Mouse (Mus musculus) bone marrow macrophage, adult 2 months (primary cell): ENCODE results near the gene Xkr7. TPM values are rescaled to one million over a fixed set of nuclear protein-coding genes. Genes with fewer than 3 reads are reported as not detected.
A peak's percentile ranks its signal among the peaks of the same experiment; 100 is the strongest.

Experiments used
- H3K27ac ChIP-seq: 2 replicates; pipeline ENCODE4 v1.5.1; 2012; ENCODE audit warnings: low read depth, low read length; ENCODE audit not compliant: insufficient read depth
- H3K4me1 ChIP-seq: 2 replicates; pipeline ENCODE4 v1.6.1; 2012; ENCODE audit warnings: low read length; ENCODE audit not compliant: control insufficient read depth, insufficient read depth
- H3K4me3 ChIP-seq: 2 replicates; pipeline ENCODE4 v1.5.1; 2012; ENCODE audit warnings: mild to moderate bottlenecking, low read length, moderate library complexity; ENCODE audit not compliant: insufficient read depth
- CTCF ChIP-seq: IDR thresholded peaks from 2 replicates; pipeline ENCODE4 v1.5.1; 2012; ENCODE audit warnings: low read depth, mild to moderate bottlenecking, low read length, moderate library complexity
- POLR2A ChIP-seq: IDR thresholded peaks from 2 replicates; pipeline ENCODE4 v1.6.1; 2012; ENCODE audit warnings: mild to moderate bottlenecking, low read depth, low read length, borderline replicate concordance
- polyA plus RNA-seq: library from polyadenylated mRNA; stranded (reverse); fragments of >200 nt; gene quantifications from 2 replicates; pipeline ENCODE4 v1.2.4, GENCODE M21; 2012; ENCODE audit not compliant: missing spikeins, insufficient read depth, insufficient read length

Gene Xkr7
- polyA plus RNA-seq, 1 experiment, result not detected

DNA sequence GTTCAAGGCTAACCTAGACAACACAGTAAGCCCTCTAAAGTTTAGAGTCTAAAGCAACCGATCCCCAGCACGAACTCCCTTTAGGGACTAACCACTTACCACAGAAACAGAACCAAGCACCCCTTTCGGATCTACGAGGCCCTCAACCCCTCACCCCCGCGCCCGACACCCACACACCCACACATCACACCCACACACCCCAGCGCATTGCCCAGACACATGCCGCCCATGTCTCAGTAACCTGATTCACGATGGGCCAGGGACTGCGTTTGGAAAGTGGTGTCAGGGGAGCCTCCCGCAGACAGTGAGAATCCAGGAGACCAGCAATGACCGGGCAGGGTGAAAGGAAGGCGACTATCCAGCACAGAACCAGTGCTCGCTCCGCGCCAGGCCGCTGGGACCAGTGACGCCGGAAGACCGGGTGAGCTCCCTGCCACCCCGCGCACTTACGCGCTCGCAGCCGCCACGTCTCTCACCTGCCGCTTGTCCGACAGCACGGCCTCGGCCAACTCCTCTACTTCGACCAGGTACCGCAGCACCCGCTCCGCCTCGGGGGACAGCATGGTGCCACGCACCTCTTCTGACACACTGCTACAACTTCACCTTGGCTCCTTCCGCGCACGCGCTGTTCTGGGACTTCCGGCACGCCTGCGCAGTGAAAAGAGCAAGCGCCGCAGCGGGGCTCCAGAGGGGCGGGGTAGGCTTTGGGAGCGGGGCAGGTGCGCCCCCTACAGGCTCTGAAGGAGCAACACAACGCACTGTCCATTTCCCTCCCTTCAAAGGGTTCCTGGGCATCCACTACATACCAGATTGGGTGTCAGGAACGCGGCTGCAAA lies 16.7 kb upstream of the Xkr7 start, which contains the start of gene Pdrg1:
Gene Pdrg1, minus strand, starts transcription at position 670 of the 836 bp plus-strand sequence.
- Histone ChIP-seq H3K4me3 (peak within 1 kb of the TSS; percentile 99), H3K4me1 (peaks cover 5% of the 10 kb centered on the region; the same call in 1 of the 2 replicates), H3K27ac (no peak within 1 kb of the TSS)
- TF ChIP-seq POLR2A, result no peak
- TF ChIP-seq CTCF, result peak; percentile 62

DNA sequence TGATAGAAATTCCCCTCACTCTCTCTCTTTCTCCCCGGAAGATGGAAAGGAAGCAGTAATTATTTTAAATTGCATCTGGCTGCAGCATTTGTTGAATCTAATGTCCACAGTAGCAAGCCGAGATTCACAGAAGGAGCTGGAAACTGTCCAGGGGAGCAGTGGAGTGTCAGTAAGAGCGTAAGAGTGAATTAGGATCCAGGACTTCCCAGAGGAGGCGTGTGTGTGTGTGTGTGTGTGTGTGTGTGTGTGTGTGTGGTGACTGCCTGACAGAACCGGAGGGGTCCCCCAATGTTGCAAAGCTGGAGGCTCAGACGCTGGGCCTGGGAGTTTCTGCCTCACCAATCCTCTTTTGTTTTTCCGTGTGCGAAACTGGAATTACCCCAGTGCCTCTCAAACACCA lies 15.8 kb upstream of the Xkr7 start:
- TF ChIP-seq POLR2A (no peak), CTCF (no peak)
- H3K4me1 ChIP-seq, result peaks cover 5% of the 10 kb centered on the region; the same call in 1 of the 2 replicates
- no peak overlapping the region for H3K27ac ChIP-seq
- H3K4me3 ChIP-seq, result no peak overlapping the region

DNA sequence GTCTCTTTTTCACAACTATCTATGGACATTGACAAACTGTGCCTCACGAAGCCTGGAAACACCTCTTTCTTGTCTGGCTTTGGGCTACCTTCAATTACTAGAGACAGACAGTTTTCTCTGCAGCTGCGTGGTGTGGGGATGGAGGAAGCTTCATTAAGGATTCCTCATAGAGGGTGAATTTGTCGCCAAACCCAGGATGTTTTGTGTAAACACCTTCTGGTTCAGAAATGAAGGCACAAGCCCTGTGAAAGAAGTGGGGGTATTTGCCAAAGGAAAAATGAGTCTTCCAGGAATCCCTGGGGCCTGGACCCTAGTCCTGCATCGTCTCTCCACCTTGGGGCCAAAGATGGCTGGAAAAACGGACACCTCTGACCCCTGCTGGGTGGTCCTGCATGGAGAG lies 14.9 kb upstream of the Xkr7 start:
- Histone ChIP-seq H3K27ac (no peak overlapping the region), H3K4me3 (no peak overlapping the region), H3K4me1 (peaks cover 5% of the 10 kb centered on the region; the same call in 1 of the 2 replicates)
- TF ChIP-seq CTCF (no peak), POLR2A (no peak)

DNA sequence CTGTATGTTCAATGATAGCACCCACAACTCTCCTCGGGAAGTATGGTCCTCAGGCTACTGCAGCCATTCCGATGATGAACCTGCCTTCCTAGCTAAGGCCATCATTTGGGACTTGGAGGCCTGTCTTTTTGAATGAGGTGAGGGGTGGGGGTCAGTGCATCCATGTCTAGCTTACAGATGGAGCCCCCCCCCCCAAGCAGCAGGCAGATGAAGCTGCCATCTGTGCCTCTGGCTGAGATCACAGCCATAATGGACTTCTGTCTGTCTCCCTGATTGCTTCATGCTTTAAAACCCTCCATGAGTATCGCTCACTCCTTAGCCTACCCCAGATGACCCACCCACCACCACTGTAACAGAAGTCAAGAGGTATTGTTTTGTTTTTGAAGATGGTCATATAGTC lies 12.3 kb upstream of the Xkr7 start:
- Histone ChIP-seq H3K4me1 (no peaks in the 10 kb centered on the region), H3K4me3 (no peak overlapping the region), H3K27ac (no peak overlapping the region)
- TF ChIP-seq CTCF (no peak), POLR2A (no peak)

DNA sequence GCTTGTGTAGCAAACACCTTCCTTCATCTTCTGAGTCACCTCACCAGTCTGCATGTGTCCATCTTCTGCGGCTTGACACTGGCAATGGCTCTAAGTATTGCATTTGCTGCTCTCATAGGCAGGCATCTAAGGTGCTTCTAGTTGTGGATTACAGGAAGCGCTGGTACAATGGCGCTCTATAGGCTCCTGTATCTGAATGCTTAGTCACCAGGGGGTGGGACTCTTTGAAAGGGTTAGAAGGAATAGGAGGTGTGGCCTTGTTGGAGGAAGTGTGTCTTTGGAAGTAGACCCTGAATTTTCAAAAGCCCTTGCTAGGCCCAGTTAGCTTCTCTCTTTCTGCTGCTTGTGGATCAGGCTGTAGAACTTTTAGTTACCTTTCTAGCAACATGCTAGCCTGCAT lies 10.5 kb upstream of the Xkr7 start:
- H3K4me3 ChIP-seq, result no peak overlapping the region
- H3K4me1 ChIP-seq, result no peaks in the 10 kb centered on the region
- no peak overlapping the region for H3K27ac ChIP-seq
- TF ChIP-seq POLR2A (no peak), CTCF (no peak)

DNA sequence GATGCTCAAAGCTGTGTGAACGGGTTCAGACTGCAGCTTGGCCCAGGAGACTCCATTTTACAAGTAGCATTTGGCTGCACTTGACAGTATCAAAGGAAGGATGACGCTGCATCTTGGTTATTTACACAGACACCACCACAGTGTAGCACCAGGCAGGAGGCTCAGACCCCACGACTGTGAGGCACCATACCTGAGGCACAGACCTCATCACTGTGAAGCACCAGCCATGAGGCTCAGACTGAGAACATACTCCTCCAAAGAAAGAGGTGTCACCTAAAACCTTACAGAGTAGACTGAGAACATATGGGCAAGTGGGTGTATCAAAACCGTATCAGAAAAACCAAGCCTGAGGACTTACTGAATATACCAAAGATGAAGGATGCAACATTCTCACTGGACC lies 8.8 kb upstream of the Xkr7 start:
- H3K4me1 ChIP-seq, result no peaks in the 10 kb centered on the region
- no peak overlapping the region for H3K27ac ChIP-seq
- no peak overlapping the region for H3K4me3 ChIP-seq
- no peak for TF ChIP-seq CTCF

DNA sequence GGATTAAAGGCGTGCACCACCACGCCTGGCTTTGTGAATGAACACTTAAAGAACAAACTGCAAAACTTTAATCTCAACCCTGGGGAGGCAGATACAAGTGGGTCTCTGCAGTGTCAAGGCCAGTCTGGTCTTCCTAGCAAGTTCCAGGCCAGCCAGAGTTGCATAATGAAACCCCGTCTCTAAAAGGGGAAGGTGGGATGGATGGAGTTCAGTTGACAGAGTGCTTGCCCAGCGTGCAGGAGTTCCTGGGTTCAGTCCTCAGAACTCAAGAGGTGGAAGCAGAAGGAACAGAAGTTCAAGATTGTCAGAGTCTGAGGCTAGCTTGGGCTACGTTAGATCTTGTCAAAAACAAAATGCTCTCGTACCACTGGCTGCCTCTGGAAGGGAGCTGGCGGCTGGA lies 5.6 kb upstream of the Xkr7 start:
- TF ChIP-seq CTCF (no peak), POLR2A (no peak)
- no peak overlapping the region for H3K4me3 ChIP-seq
- H3K4me1 ChIP-seq, result no peaks in the 10 kb centered on the region
- no peak overlapping the region for H3K27ac ChIP-seq

DNA sequence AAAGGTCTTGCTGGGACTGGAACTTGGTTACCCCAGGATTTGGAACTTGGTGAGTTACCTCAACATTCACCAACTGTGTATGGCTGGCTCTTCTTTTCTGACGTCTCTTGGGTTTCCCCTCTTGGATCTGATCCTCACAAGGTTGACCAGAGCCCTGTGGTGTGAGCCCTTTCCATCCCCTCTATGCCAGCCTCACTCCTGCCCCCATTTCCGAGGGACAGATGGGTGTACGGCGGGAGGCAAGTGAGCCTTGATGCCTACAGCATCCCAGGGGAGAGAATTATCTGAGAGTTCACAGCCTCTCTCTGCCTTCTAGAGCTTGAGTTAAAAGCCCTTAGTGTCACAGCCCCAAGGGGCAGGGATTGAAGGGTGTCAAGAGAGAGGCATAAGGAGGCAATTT lies 4.2 kb upstream of the Xkr7 start:
- Histone ChIP-seq H3K4me1 (no peaks in the 10 kb centered on the region), H3K4me3 (no peak overlapping the region), H3K27ac (no peak overlapping the region)
- no peak for TF ChIP-seq POLR2A
- no peak for TF ChIP-seq CTCF

DNA sequence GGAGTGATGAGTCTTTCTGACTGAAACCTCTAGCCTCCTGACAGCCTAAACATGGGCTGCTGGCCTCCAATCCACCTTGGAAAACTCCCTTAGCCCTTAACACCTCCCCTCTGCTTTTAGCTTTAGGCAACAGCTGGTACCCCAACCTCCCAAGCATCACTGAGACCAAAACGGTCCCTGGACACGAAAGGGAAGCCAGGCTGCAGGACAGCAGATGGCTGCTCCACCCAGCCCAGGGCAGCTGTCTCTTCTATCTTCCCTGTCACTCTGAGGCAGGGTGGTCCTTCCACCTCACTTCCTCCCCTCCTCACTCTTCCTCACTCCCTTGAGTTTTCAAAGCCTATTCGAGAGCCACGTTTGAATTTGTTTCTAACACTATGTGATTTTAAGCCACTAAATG lies 1.2 kb upstream of the Xkr7 start:
- TF ChIP-seq POLR2A, result no peak
- no peak for TF ChIP-seq CTCF
- Histone ChIP-seq H3K4me3 (no peak overlapping the region), H3K4me1 (no peaks in the 10 kb centered on the region), H3K27ac (no peak overlapping the region)

DNA sequence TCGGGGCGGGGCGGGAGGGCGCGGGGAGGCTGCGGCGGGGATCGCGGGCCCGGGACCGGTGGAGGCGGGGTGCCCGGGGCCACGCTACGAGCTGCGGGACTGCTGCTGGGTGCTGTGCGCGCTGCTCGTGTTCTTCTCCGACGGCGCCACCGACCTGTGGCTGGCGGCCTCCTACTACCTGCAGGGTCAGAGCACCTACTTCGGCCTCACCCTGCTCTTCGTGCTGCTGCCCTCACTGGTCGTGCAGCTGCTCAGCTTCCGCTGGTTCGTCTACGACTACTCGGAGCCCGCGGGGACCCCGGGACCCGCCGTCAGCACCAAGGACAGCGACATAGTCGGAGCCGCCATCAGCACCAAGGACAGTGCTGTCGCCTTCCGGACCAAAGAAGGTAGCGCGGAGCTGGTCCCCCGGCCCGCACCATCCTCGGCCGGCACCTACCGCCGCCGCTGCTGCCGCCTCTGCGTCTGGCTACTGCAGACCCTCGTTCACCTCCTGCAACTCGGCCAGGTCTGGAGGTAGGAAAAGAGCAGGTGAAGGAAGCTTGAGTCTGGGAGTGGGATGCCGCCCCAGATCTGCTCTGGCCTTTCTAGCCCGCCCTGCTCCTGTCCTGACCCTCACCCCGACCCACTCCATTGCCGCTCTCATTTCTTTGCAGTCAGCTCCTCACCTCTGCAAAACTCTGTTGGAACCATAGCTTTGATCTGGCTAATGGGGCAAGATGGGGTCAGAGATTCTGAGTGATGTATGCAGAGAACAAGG lies 611 bp downstream of the Xkr7 start:
- Histone ChIP-seq H3K4me1 (no peaks in the 10 kb centered on the region), H3K27ac (no peak overlapping the region), H3K4me3 (no peak overlapping the region)
- TF ChIP-seq POLR2A (no peak), CTCF (no peak)
